Mouse (Mus musculus): Measurements from ENCODE around the gene Gria3. TPM values are rescaled to one million over a fixed set of nuclear protein-coding genes. Genes with fewer than 3 reads are reported as not detected.

The Gria3 gene
- polyA plus RNA-seq, 1 experiment from 2014 or later: 1.4 TPM

- no peak overlapping the region for H3K4me3 ChIP-seq (ENCODE audit: low read depth, low read length)
- H3K9me3 ChIP-seq (ENCODE audit: control insufficient read depth): no peaks in the 10 kb centered on the region
- H3K27ac ChIP-seq (ENCODE audit: low read depth, low read length): no peak overlapping the region
- no peak for TF ChIP-seq CTCF (IDR thresholded peaks at IDR 0.05; ENCODE audit: low read depth)
- H3K27me3 ChIP-seq (replicated peaks; ENCODE audit: control insufficient read depth, insufficient read depth, low read length): no peaks in the 10 kb centered on the region
- 57% methylated on average over 2 of the region's 2 CpGs for WGBS
- no peak for ATAC-seq
- H3K9ac ChIP-seq (ENCODE audit: low read depth, low read length): no peak overlapping the region
- no peaks in the 10 kb centered on the region for H3K36me3 ChIP-seq (ENCODE audit: control insufficient read depth, insufficient read depth)
- H3K4me2 ChIP-seq (replicated peaks; ENCODE audit: low read depth): no peak overlapping the region
- no peaks in the 10 kb centered on the region for H3K4me1 ChIP-seq (replicated peaks; ENCODE audit: control insufficient read depth, insufficient read depth, low read length)
Observed at GRCm38 (mm10) chrX:41688869-41689268, 288.2 kb downstream of the Gria3 start.

GRCm38 (mm10) chrX:41692076-41692475 is 291.4 kb downstream of the Gria3 start:
- WGBS: 55% methylated on average over 1 of the region's 1 CpGs
- Histone ChIP-seq H3K4me1 (replicated peaks; ENCODE audit: control insufficient read depth, insufficient read depth, low read length) (no peaks in the 10 kb centered on the region), H3K9me3 (ENCODE audit: control insufficient read depth) (no peaks in the 10 kb centered on the region), H3K4me2 (replicated peaks; ENCODE audit: low read depth) (no peak overlapping the region), H3K9ac (ENCODE audit: low read depth, low read length) (no peak overlapping the region), H3K27me3 (replicated peaks; ENCODE audit: control insufficient read depth, insufficient read depth, low read length) (no peaks in the 10 kb centered on the region), H3K27ac (ENCODE audit: low read depth, low read length) (no peak overlapping the region), H3K4me3 (ENCODE audit: low read depth, low read length) (no peak overlapping the region), H3K36me3 (ENCODE audit: control insufficient read depth, insufficient read depth) (no peaks in the 10 kb centered on the region)
- peak; percentile 63 for ATAC-seq
- no peak for TF ChIP-seq CTCF (IDR thresholded peaks at IDR 0.05; ENCODE audit: low read depth)

Small RNA genes lying within 50 kb of the gene (microRNA-seq; reads per million reads assigned to microRNA genes)
- gene Gm22413: not detected
